Mouse (Mus musculus): Measurements from ENCODE around the gene Phactr4. TPM values are rescaled to one million over a fixed set of nuclear protein-coding genes. Genes with fewer than 3 reads are reported as not detected.

The Phactr4 gene
- polyA plus RNA-seq, 1 experiment, result 15.6 TPM

- 77% methylated on average over 6 of the region's 6 CpGs for WGBS
- no peaks in the 10 kb centered on the region for H3K27me3 ChIP-seq (ENCODE audit: control insufficient read depth, insufficient read depth, low read length)
- peaks cover 23% of the 10 kb centered on the region for H3K36me3 ChIP-seq (ENCODE audit: control insufficient read depth, insufficient read depth, low read length)
- H3K4me3 ChIP-seq (ENCODE audit: low read depth, low read length), result no peak overlapping the region
- TF ChIP-seq POLR2A (IDR thresholded peaks at IDR 0.05; ENCODE audit: low read depth, low read length), result no peak
- TF ChIP-seq CTCF (IDR thresholded peaks at IDR 0.05; ENCODE audit: extremely low read depth, insufficient read length, insufficient replicate concordance, low read depth, low read length), result no peak
- no peak overlapping the region for H3K27ac ChIP-seq (ENCODE audit: insufficient read depth, low read depth, low read length)
- H3K4me1 ChIP-seq (ENCODE audit: control insufficient read depth, insufficient read depth, insufficient read length, low read length), result no peaks in the 10 kb centered on the region
Measured at GRCm38 (mm10) chr4:132455561-132455960, 33.3 kb upstream of the Phactr4 start.

GRCm38 (mm10) chr4:132455146-132455545, 32.9 kb upstream of the Phactr4 start:
- Histone ChIP-seq H3K4me3 (ENCODE audit: low read depth, low read length) (no peak overlapping the region), H3K27me3 (ENCODE audit: control insufficient read depth, insufficient read depth, low read length) (no peaks in the 10 kb centered on the region), H3K27ac (ENCODE audit: insufficient read depth, low read depth, low read length) (no peak overlapping the region), H3K4me1 (ENCODE audit: control insufficient read depth, insufficient read depth, insufficient read length, low read length) (no peaks in the 10 kb centered on the region), H3K36me3 (ENCODE audit: control insufficient read depth, insufficient read depth, low read length) (peaks cover 20% of the 10 kb centered on the region)
- TF ChIP-seq POLR2A (IDR thresholded peaks at IDR 0.05; ENCODE audit: low read depth, low read length), result no peak
- TF ChIP-seq CTCF (IDR thresholded peaks at IDR 0.05; ENCODE audit: extremely low read depth, insufficient read length, insufficient replicate concordance, low read depth, low read length), result no peak
- WGBS, result 25% methylated on average over 3 of the region's 3 CpGs

- peaks cover 12% of the 10 kb centered on the region for H3K36me3 ChIP-seq (ENCODE audit: control insufficient read depth, insufficient read depth, low read length)
- H3K27me3 ChIP-seq (ENCODE audit: control insufficient read depth, insufficient read depth, low read length), result no peaks in the 10 kb centered on the region
- H3K4me1 ChIP-seq (ENCODE audit: control insufficient read depth, insufficient read depth, insufficient read length, low read length), result no peaks in the 10 kb centered on the region
- no peak for TF ChIP-seq POLR2A (IDR thresholded peaks at IDR 0.05; ENCODE audit: low read depth, low read length)
- TF ChIP-seq CTCF (IDR thresholded peaks at IDR 0.05; ENCODE audit: extremely low read depth, insufficient read length, insufficient replicate concordance, low read depth, low read length), result no peak
- H3K4me3 ChIP-seq (ENCODE audit: low read depth, low read length), result no peak overlapping the region
- H3K27ac ChIP-seq (ENCODE audit: insufficient read depth, low read depth, low read length), result no peak overlapping the region
- WGBS, result 80% methylated on average over 6 of the region's 6 CpGs
Measured at GRCm38 (mm10) chr4:132454216-132454615, 31.9 kb upstream of the Phactr4 start.

- no peak overlapping the region for H3K27ac ChIP-seq (ENCODE audit: insufficient read depth, low read depth, low read length)
- H3K4me3 ChIP-seq (ENCODE audit: low read depth, low read length), result no peak overlapping the region
- TF ChIP-seq CTCF (IDR thresholded peaks at IDR 0.05; ENCODE audit: extremely low read depth, insufficient read length, insufficient replicate concordance, low read depth, low read length), result no peak
- TF ChIP-seq POLR2A (IDR thresholded peaks at IDR 0.05; ENCODE audit: low read depth, low read length), result no peak
- no peaks in the 10 kb centered on the region for H3K4me1 ChIP-seq (ENCODE audit: control insufficient read depth, insufficient read depth, insufficient read length, low read length)
- no peaks in the 10 kb centered on the region for H3K27me3 ChIP-seq (ENCODE audit: control insufficient read depth, insufficient read depth, low read length)
- WGBS, result 57% methylated on average over 3 of the region's 3 CpGs
- no peaks in the 10 kb centered on the region for H3K36me3 ChIP-seq (ENCODE audit: control insufficient read depth, insufficient read depth, low read length)
Measured at GRCm38 (mm10) chr4:132449778-132450177, 27.5 kb upstream of the Phactr4 start.

GRCm38 (mm10) chr4:132446105-132446504, 23.8 kb upstream of the Phactr4 start:
- no peak overlapping the region for H3K27ac ChIP-seq (ENCODE audit: insufficient read depth, low read depth, low read length)
- TF ChIP-seq POLR2A (IDR thresholded peaks at IDR 0.05; ENCODE audit: low read depth, low read length), result no peak
- no peak overlapping the region for H3K4me3 ChIP-seq (ENCODE audit: low read depth, low read length)
- WGBS, result 79% methylated on average over 12 of the region's 12 CpGs
- no peaks in the 10 kb centered on the region for H3K27me3 ChIP-seq (ENCODE audit: control insufficient read depth, insufficient read depth, low read length)
- H3K4me1 ChIP-seq (ENCODE audit: control insufficient read depth, insufficient read depth, insufficient read length, low read length), result no peaks in the 10 kb centered on the region
- no peaks in the 10 kb centered on the region for H3K36me3 ChIP-seq (ENCODE audit: control insufficient read depth, insufficient read depth, low read length)

GRCm38 (mm10) chr4:132444516-132444915, 22.2 kb upstream of the Phactr4 start:
- TF ChIP-seq CTCF (IDR thresholded peaks at IDR 0.05; ENCODE audit: extremely low read depth, insufficient read length, insufficient replicate concordance, low read depth, low read length), result no peak
- TF ChIP-seq POLR2A (IDR thresholded peaks at IDR 0.05; ENCODE audit: low read depth, low read length), result no peak
- Histone ChIP-seq H3K27me3 (ENCODE audit: control insufficient read depth, insufficient read depth, low read length) (no peaks in the 10 kb centered on the region), H3K36me3 (ENCODE audit: control insufficient read depth, insufficient read depth, low read length) (no peaks in the 10 kb centered on the region), H3K4me1 (ENCODE audit: control insufficient read depth, insufficient read depth, insufficient read length, low read length) (no peaks in the 10 kb centered on the region), H3K27ac (ENCODE audit: insufficient read depth, low read depth, low read length) (no peak overlapping the region), H3K4me3 (ENCODE audit: low read depth, low read length) (no peak overlapping the region)
- WGBS, result 83% methylated on average over 8 of the region's 8 CpGs

- H3K4me3 ChIP-seq (ENCODE audit: low read depth, low read length), result no peak overlapping the region
- no peaks in the 10 kb centered on the region for H3K27me3 ChIP-seq (ENCODE audit: control insufficient read depth, insufficient read depth, low read length)
- WGBS, result 28% methylated on average over 11 of the region's 11 CpGs
- no peak for TF ChIP-seq CTCF (IDR thresholded peaks at IDR 0.05; ENCODE audit: extremely low read depth, insufficient read length, insufficient replicate concordance, low read depth, low read length)
- no peak for TF ChIP-seq POLR2A (IDR thresholded peaks at IDR 0.05; ENCODE audit: low read depth, low read length)
- no peak overlapping the region for H3K27ac ChIP-seq (ENCODE audit: insufficient read depth, low read depth, low read length)
- no peaks in the 10 kb centered on the region for H3K36me3 ChIP-seq (ENCODE audit: control insufficient read depth, insufficient read depth, low read length)
- peaks cover 5% of the 10 kb centered on the region; the same call in 1 of the 2 replicates for H3K4me1 ChIP-seq (ENCODE audit: control insufficient read depth, insufficient read depth, insufficient read length, low read length)
Measured at GRCm38 (mm10) chr4:132437857-132438256, 15.6 kb upstream of the Phactr4 start.
